Mouse (Mus musculus) kidney, adult 2 months (tissue): Measurements from ENCODE around the gene Gm26727. TPM values are rescaled to one million over a fixed set of nuclear protein-coding genes. Genes with fewer than 3 reads are reported as not detected.
A peak's percentile ranks its signal among the peaks of the same experiment; 100 is the strongest.
"Not testable (repeated sequence)": the region's sequence is repeated elsewhere in the genome, so short reads cannot be mapped to it uniquely, and the experiment has no call there.

ENCODE experiments used
- DNase-seq: peaks from one replicate; pipeline ENCODE4 v3.0.0; 2021
- H3K27ac ChIP-seq: fragments of 200-500 bp; 2 replicates; pipeline ENCODE4 v1.5.1; 2012; ENCODE audit warnings: low read depth, low read length, control low read depth, inconsistent platforms; ENCODE audit not compliant: insufficient read depth
- H3K27me3 ChIP-seq: fragments of 200-500 bp; replicated peaks from 2 replicates; pipeline ENCODE4 v1.6.1; 2012; ENCODE audit warnings: mild to moderate bottlenecking, moderate library complexity, low read length, inconsistent platforms; ENCODE audit not compliant: control insufficient read depth, insufficient read depth
- H3K36me3 ChIP-seq: fragments of 200-500 bp; 2 replicates; pipeline ENCODE4 v1.6.1; 2012; ENCODE audit warnings: mild to moderate bottlenecking, moderate library complexity, low read length, inconsistent platforms; ENCODE audit not compliant: control insufficient read depth, insufficient read depth
- H3K4me1 ChIP-seq: fragments of 200-500 bp; 2 replicates; pipeline ENCODE4 v1.6.1; 2011; ENCODE audit warnings: low read length; ENCODE audit not compliant: control insufficient read depth, insufficient read depth
- H3K4me3 ChIP-seq: fragments of 200-500 bp; 2 replicates; pipeline ENCODE4 v1.5.1; 2011; ENCODE audit warnings: mild to moderate bottlenecking, low read depth, low read length, control low read depth; ENCODE audit not compliant: insufficient read depth
- CTCF ChIP-seq: fragments of 200-500 bp; conservative IDR thresholded peaks from 2 replicates; pipeline ENCODE4 v1.5.1; 2011; ENCODE audit warnings: low read depth, mild to moderate bottlenecking, control low read depth, low read length, moderate library complexity, mixed read lengths; ENCODE audit not compliant: insufficient read depth, insufficient read length
- POLR2A ChIP-seq: fragments of 200-500 bp; IDR thresholded peaks from one replicate; pipeline ENCODE4 v1.6.1; 2011; ENCODE audit warnings: low read depth, low read length, control low read depth
- WGBS: fragments of 180-500 bp; shearing (Covaris S2); methylation state at CpG from one replicate; pipeline ENCODE4 v1.1.7; 2018; 5-methylcytosine and 5-hydroxymethylcytosine counted together
- polyA plus RNA-seq: library from polyadenylated mRNA; depleted of rRNA; stranded (reverse); fragments of >200 nt; gene quantifications from 2 replicates; pipeline ENCODE4 v1.2.3, GENCODE M21; 2012; rRNA removed

Gene Gm26727
- polyA plus RNA-seq, 1 experiment = not detected

DNA sequence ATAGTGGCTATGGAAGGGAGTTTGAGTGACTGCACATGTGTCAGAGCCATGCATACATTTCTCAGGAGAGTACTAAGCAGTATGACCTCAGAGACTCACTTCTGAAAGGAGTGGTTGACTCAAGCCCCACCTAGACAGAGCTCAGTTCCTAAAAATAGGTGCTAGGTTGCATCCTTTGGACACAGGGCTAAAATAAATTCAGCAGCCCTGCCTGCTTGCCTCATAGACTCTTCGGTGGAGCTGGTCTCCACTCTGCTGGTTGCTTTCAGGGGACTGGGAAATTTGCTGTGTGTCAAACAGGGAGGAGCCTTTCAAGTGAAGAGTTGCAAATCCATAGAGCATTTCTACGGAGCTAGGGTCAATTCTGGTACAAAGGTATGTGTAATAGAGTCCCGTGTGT is 12.8 kb upstream of the Gm26727 start, which contains the start of gene Xirp2:
Gene Xirp2 (plus strand): TSS at position 223 of the 400 bp plus-strand sequence.
- no peak for DNase-seq
- Histone ChIP-seq H3K27me3 (no peaks in the 10 kb centered on the region), H3K27ac (no peak within 1 kb of the TSS), H3K36me3 (no peaks in the 10 kb centered on the region), H3K4me3 (no peak within 1 kb of the TSS), H3K4me1 (no peaks in the 10 kb centered on the region)
- WGBS = 58% methylated on average over 3 of the region's 3 CpGs
- TF ChIP-seq POLR2A (no peak), CTCF (no peak)

DNA sequence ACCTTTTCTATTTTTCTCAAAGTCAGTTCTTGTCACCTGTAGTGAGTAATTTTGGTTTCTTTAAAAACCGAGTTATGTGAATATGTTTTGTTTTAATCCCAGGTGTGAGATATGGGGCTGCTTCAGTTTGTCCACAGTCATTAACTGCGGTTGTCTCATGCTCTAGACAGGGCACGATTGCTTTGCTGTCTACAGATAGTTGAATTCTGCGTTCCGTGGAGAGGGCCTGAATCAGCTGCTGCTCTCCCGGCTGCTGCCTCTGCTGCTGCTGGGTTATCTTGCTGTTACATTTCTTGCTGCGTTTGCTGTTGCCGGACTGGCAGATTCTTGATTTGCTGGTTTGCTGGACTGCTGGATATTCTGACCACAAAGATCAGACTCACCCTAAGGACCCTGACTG is 5.3 kb upstream of the Gm26727 start:
- Histone ChIP-seq H3K27ac (no peak overlapping the region), H3K36me3 (no peaks in the 10 kb centered on the region), H3K4me1 (no peaks in the 10 kb centered on the region), H3K4me3 (no peak overlapping the region), H3K27me3 (no peaks in the 10 kb centered on the region)
- no peak for DNase-seq
- no peak for TF ChIP-seq CTCF
- no peak for TF ChIP-seq POLR2A
- 93% methylated on average over 8 of the region's 8 CpGs for WGBS

DNA sequence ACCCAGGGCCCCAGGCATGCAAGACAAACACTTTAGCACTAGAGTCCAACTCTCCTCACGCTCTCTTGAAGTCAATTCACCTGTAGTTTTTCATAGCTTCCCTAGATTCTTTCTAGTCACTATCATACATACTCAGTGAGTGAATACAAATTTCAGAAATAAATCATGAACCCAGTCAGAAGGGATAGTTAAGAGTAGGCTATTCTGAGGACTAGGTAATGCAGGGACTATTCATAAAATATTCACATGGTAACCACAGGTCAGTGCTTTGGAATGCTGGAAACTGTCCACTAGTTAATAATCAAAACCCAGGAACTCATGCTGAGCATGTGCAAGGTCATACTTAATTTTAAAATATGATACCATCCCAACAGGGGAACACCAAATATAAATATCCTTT is 10.2 kb downstream of the Gm26727 start:
- WGBS = 62% methylated on average over 1 of the region's 1 CpGs

DNA sequence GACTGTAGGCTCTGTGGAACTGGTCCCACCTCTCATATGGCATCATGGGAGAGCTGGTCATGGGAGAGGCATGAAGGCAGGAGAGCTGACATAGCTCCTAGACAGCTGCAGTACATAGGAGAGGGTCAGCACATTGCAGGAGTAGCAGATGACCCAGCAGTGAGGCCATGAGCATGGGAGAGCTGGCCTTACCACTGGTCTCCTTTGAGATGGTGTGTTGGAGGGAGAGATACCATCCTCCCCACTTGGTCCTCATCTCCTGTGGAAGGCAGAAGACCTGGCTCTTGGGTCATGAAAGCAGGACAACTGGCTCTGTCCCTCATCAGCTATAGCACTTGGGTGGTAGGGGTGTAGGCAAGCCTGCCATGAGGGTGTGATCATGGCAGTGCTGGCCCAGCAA is 12.1 kb downstream of the Gm26727 start:
- DNase-seq = no peak
- Histone ChIP-seq H3K27me3 (no peaks in the 10 kb centered on the region), H3K27ac (no peak overlapping the region), H3K36me3 (no peaks in the 10 kb centered on the region), H3K4me3 (no peak overlapping the region), H3K4me1 (no peaks in the 10 kb centered on the region)
- no peak for TF ChIP-seq CTCF
- no peak for TF ChIP-seq POLR2A

More for the DNA sequence above, 10.2 kb downstream of the Gm26727 start:
- H3K4me1 ChIP-seq = no peaks in the 10 kb centered on the region
- H3K27me3 ChIP-seq = no peaks in the 10 kb centered on the region
- no peak for TF ChIP-seq CTCF
- TF ChIP-seq POLR2A = no peak
- peak; percentile 41 for DNase-seq
- H3K27ac ChIP-seq = peak overlapping the region; percentile 56; the same call in 1 of the 2 replicates
- H3K36me3 ChIP-seq = no peaks in the 10 kb centered on the region
- no peak overlapping the region for H3K4me3 ChIP-seq

DNA sequence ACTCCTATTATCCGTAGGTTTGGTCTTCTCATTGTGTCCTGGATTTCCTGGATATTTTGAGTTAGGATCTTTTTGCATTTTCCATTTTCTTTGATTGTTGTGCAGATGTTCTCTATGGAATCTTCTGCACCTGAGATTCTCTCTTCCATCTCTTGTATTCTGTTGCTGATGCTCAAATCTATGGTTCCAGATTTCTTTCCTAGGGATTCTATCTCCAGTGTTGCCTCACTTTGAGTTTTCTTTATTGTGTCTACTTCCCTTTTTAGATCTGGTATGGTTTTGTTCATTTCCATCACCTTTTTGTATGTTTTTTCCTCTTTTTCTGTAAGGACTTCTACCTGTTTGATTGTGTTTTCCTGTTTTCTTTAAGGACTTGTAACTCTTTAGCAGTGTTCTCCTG is 19.6 kb downstream of the Gm26727 start, which contains the start of gene Gm21830:
Gene Gm21830 (plus strand): TSS at position 301 of the 400 bp plus-strand sequence.
- not testable (repeated sequence) for H3K4me3 ChIP-seq, H3K4me1 ChIP-seq, H3K36me3 ChIP-seq, H3K27ac ChIP-seq, DNase-seq, H3K27me3 ChIP-seq
- WGBS = no CpG with 5 or more reads among the region's 1 CpGs

Other genes starting within 250 kb of the Gm26727 start
- gene Gm21830, start 19.5 kb downstream of the Gm26727 start, polyA plus RNA-seq = not detected in 2 replicates
- gene Xirp2, start 12.8 kb upstream of the Gm26727 start, polyA plus RNA-seq = 0.77 TPM in 1 of 2 replicates, not detected in the other
- gene B3galt1, start 132.7 kb upstream of the Gm26727 start, polyA plus RNA-seq = 0.23 and 0.33 TPM in 2 replicates